Mouse (Mus musculus): ENCODE results near the gene Eif3a. TPM values are rescaled to one million over a fixed set of nuclear protein-coding genes. Genes with fewer than 3 reads are reported as not detected.

The Eif3a gene
- polyA plus RNA-seq, 1 experiment from 2014 or later = 167 TPM

DNA sequence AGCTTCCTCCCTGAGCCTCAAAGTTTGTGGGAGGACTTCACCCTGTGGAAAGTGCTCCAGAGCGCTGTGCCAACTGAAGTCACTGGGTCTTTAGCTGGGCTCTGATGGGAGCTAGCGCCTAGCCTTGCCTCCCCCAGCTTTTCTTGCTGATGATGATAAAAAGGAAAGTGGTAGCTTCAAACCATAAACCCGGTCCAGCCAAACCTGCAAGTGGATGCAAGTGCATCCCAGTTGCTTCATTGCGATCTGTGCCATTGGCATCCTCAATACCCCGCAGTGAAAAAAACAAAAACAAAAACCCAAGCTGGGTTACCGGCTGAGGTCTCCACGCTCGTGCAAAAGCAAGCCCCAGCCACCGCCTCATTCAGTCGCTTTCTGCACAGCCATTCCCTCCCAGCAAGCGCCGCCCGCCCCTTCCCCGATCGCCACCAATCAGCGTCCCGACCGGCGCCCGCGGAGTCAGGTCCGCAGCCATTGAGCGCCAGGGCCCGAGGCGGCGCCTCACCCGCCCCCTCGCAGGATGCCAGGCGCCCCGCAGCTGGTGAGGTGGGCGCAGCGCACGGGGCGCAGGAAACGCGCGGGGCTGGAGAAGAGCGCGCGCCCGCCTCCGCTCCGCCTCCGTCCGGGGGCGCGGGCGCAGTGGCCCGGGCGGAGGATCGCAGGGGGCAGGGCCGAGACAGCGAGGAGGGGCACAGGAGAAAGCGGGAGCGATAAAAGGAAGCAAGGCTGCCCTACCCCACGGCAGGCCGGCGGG is 34.8 kb downstream of the Eif3a start, which contains the start of gene Nanos1:
TSS of gene Nanos1 (plus strand) at position 550 of the 754 bp plus-strand sequence.
- DNase-seq (ENCODE audit: low spot score) = peak; percentile 95
- peak within 1 kb of the TSS; percentile 88 for H3K4me3 ChIP-seq
- H3K27me3 ChIP-seq (replicated peaks; ENCODE audit: low read depth, poor library complexity, severe bottlenecking) = peaks cover 35% of the 10 kb centered on the region
- WGBS = under 1% methylated on average over 58 of the region's 58 CpGs
- H3K27ac ChIP-seq (replicated peaks) = peak within 1 kb of the TSS; percentile 75
- H3K36me3 ChIP-seq (replicated peaks) = peaks cover 18% of the 10 kb centered on the region
- H3K9me3 ChIP-seq = no peaks in the 10 kb centered on the region
- H3K4me1 ChIP-seq = peaks cover 22% of the 10 kb centered on the region

DNA sequence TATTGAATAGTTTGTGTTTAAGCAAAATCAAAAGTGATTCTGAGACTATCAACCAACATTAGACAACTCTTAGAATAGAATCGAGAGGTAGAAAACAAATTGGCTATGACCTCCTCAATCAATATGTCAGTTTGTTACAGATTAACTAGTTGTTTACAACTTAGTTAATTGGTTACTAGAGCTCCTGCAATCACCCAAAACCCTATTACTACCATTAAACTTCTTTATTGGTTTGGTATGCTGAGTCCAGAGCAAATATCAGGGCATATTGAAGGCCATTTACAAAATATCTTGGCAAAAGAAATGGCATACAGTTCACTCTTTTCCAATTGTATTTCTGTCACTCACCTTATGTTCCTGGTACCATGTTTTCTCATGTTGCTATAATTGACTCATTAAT is 42.7 kb downstream of the Eif3a start:
- H3K4me3 ChIP-seq = no peak overlapping the region
- H3K9me3 ChIP-seq = no peaks in the 10 kb centered on the region
- no peak for DNase-seq (ENCODE audit: low spot score)
- no peaks in the 10 kb centered on the region for H3K4me1 ChIP-seq
- no peaks in the 10 kb centered on the region for H3K36me3 ChIP-seq (replicated peaks)
- no peak overlapping the region for H3K27ac ChIP-seq (replicated peaks)
- H3K27me3 ChIP-seq (replicated peaks; ENCODE audit: low read depth, poor library complexity, severe bottlenecking) = no peaks in the 10 kb centered on the region
- WGBS = 85% methylated on average over 1 of the region's 1 CpGs

DNA sequence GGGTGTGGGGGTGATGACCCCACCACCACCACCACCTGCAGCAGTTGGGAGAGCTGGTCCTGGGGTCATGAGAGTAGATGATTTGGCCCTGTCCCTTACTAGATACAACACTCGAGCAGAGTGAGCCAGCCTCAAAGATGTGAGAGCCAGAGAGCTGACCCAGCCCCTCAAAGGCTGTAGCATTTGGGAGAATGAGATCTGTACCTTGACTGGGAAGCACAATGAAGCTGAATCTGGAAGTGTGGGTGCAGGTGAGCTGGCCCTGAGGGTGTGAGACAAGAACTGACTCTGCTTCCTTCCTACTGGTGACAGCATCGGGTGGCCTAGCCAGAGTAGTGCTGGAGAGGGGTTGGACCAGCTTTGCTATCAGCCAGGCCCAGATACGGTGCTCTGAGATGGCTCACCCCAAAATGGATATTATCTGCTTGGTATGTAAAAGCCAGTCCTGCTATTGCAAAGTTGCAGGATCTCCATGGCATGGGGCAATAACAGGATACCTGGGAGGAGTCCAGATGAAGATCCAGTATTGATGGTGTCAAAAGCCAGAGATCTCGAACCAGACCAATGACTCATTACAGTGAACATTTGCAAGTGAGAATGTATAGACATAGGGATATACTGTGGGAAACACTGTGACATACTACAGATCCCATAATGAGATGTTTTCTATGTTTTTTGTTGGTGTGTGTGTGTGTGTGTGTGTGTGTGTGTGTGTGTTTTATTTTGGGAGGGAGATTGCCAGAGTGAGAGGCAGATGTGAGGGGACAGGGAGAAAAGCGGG is 46.5 kb downstream of the Eif3a start:
- 82% methylated on average over 5 of the region's 5 CpGs for WGBS
- H3K4me3 ChIP-seq = no peak overlapping the region
- no peak overlapping the region for H3K27ac ChIP-seq (replicated peaks)
- no peaks in the 10 kb centered on the region for H3K36me3 ChIP-seq (replicated peaks)
- no peaks in the 10 kb centered on the region for H3K4me1 ChIP-seq
- no peak for DNase-seq (ENCODE audit: low spot score)
- H3K9me3 ChIP-seq = no peaks in the 10 kb centered on the region
- H3K27me3 ChIP-seq (replicated peaks; ENCODE audit: low read depth, poor library complexity, severe bottlenecking) = no peaks in the 10 kb centered on the region

GRCm38 (mm10) chr19:60740560-60740959 is 49.9 kb downstream of the Eif3a start:
- H3K4me3 ChIP-seq = no peak overlapping the region
- no peak overlapping the region for H3K27ac ChIP-seq (replicated peaks)
- WGBS = 52% methylated on average over 1 of the region's 1 CpGs
- H3K9me3 ChIP-seq = no peaks in the 10 kb centered on the region
- DNase-seq (ENCODE audit: low spot score) = no peak
- no peaks in the 10 kb centered on the region for H3K27me3 ChIP-seq (replicated peaks; ENCODE audit: low read depth, poor library complexity, severe bottlenecking)
- H3K4me1 ChIP-seq = no peaks in the 10 kb centered on the region
- no peaks in the 10 kb centered on the region for H3K36me3 ChIP-seq (replicated peaks)

GRCm38 (mm10) chr19:60731966-60732365 is 58.5 kb downstream of the Eif3a start:
- Histone ChIP-seq H3K36me3 (replicated peaks) (no peaks in the 10 kb centered on the region), H3K27ac (replicated peaks) (no peak overlapping the region), H3K4me1 (no peaks in the 10 kb centered on the region), H3K9me3 (no peaks in the 10 kb centered on the region), H3K4me3 (no peak overlapping the region), H3K27me3 (replicated peaks; ENCODE audit: low read depth, poor library complexity, severe bottlenecking) (no peaks in the 10 kb centered on the region)
- no peak for DNase-seq (ENCODE audit: low spot score)
- 80% methylated on average over 1 of the region's 1 CpGs for WGBS

DNA sequence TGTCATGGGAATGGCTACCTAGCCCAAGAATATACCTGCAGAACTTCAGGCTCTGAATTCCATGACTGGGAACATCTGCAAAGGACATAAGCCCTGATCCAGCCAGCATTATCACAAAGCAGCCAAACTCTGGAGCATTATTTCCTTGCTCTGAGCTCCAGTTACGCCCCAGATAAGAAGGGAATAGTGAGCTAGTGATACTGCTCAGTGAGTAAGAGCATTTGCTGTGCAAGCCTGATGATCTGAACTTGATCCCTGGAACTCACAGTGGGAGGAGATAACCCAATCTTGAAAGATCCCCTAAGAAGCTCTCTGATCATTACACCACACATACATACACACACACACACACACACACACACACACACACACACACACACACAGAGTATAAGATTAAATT is 59.2 kb downstream of the Eif3a start:
- H3K4me3 ChIP-seq = no peak overlapping the region
- no peak for DNase-seq (ENCODE audit: low spot score)
- H3K4me1 ChIP-seq = no peaks in the 10 kb centered on the region
- WGBS = 80% methylated on average over 1 of the region's 1 CpGs
- H3K27me3 ChIP-seq (replicated peaks; ENCODE audit: low read depth, poor library complexity, severe bottlenecking) = no peaks in the 10 kb centered on the region
- no peak overlapping the region for H3K27ac ChIP-seq (replicated peaks)
- H3K9me3 ChIP-seq = no peaks in the 10 kb centered on the region
- H3K36me3 ChIP-seq (replicated peaks) = no peaks in the 10 kb centered on the region

- WGBS = 50% methylated on average over 2 of the region's 2 CpGs
- H3K27me3 ChIP-seq (replicated peaks; ENCODE audit: low read depth, poor library complexity, severe bottlenecking) = no peaks in the 10 kb centered on the region
- peak; percentile 46 for DNase-seq (ENCODE audit: low spot score)
- H3K27ac ChIP-seq (replicated peaks) = no peak overlapping the region
- no peaks in the 10 kb centered on the region for H3K9me3 ChIP-seq
- H3K36me3 ChIP-seq (replicated peaks) = no peaks in the 10 kb centered on the region
- no peaks in the 10 kb centered on the region for H3K4me1 ChIP-seq
- H3K4me3 ChIP-seq = no peak overlapping the region
Measured at GRCm38 (mm10) chr19:60730281-60730852, 60.1 kb downstream of the Eif3a start.

- H3K27me3 ChIP-seq (replicated peaks; ENCODE audit: low read depth, poor library complexity, severe bottlenecking) = no peaks in the 10 kb centered on the region
- no peak overlapping the region for H3K27ac ChIP-seq (replicated peaks)
- H3K9me3 ChIP-seq = no peaks in the 10 kb centered on the region
- no peak overlapping the region for H3K4me3 ChIP-seq
- H3K4me1 ChIP-seq = no peaks in the 10 kb centered on the region
- no peaks in the 10 kb centered on the region for H3K36me3 ChIP-seq (replicated peaks)
- no peak for DNase-seq (ENCODE audit: low spot score)
- 92% methylated on average over 2 of the region's 2 CpGs for WGBS
Measured at GRCm38 (mm10) chr19:60716381-60716780, 74.1 kb downstream of the Eif3a start.

GRCm38 (mm10) chr19:60712577-60712976 is 77.9 kb downstream of the Eif3a start:
- 85% methylated on average over 2 of the region's 2 CpGs for WGBS
- no peak overlapping the region for H3K4me3 ChIP-seq
- no peaks in the 10 kb centered on the region for H3K27me3 ChIP-seq (replicated peaks; ENCODE audit: low read depth, poor library complexity, severe bottlenecking)
- H3K36me3 ChIP-seq (replicated peaks) = no peaks in the 10 kb centered on the region
- H3K9me3 ChIP-seq = no peaks in the 10 kb centered on the region
- no peak for DNase-seq (ENCODE audit: low spot score)
- H3K4me1 ChIP-seq = no peaks in the 10 kb centered on the region
- H3K27ac ChIP-seq (replicated peaks) = no peak overlapping the region

Small RNA genes within 50 kb of the gene (microRNA-seq; reads per million reads assigned to microRNA genes)
- gene mmu-mir-3084-1 = not detected

Other genes starting within 250 kb of the Eif3a start
- 29.4 and 30.3 TPM in 2 replicates for gene Cacul1, start 209.6 kb downstream of the Eif3a start, polyA plus RNA-seq (2016; fragmentation: Nextera tagmentation; extraction: Ambion mirVana)
- 1.2 and 1.4 TPM in 2 replicates for gene Nanos1, start 34.7 kb downstream of the Eif3a start, polyA plus RNA-seq (2016; fragmentation: Nextera tagmentation; extraction: Ambion mirVana)
- 28.4 and 29.6 TPM in 2 replicates for gene Fam45a, start 20.9 kb upstream of the Eif3a start, polyA plus RNA-seq (2016; fragmentation: Nextera tagmentation; extraction: Ambion mirVana)
- gene Sfxn4, start 70.8 kb upstream of the Eif3a start, polyA plus RNA-seq (2016; fragmentation: Nextera tagmentation; extraction: Ambion mirVana) = 11.1 and 12.6 TPM in 2 replicates
- 104 and 112 TPM in 2 replicates for gene Prdx3, start 83.9 kb upstream of the Eif3a start, polyA plus RNA-seq (2016; fragmentation: Nextera tagmentation; extraction: Ambion mirVana)
- 2.1 and 2.4 TPM in 2 replicates for gene Grk5, start 99.1 kb upstream of the Eif3a start, polyA plus RNA-seq (2016; fragmentation: Nextera tagmentation; extraction: Ambion mirVana)